Mouse (Mus musculus): Measurements from ENCODE around the gene Hist1h2ae. TPM values are rescaled to one million over a fixed set of nuclear protein-coding genes. Genes with fewer than 3 reads are reported as not detected.
A peak's percentile ranks its signal among the peaks of the same experiment; 100 is the strongest.
"Not testable (repeated sequence)": the region's sequence is repeated elsewhere in the genome, so short reads cannot be mapped to it uniquely, and the experiment has no call there.

Hist1h2ae gene
- polyA plus RNA-seq, 1 experiment from 2014 or later: 76.3 TPM

GRCm38 (mm10) chr13:23572218-23573033 is 1.4 kb upstream of the Hist1h2ae start:
- DNase-seq (ENCODE audit: low spot score, missing footprints) (peak; percentile 92), ATAC-seq (ENCODE audit: low FRiP score) (no peak)
- peak overlapping the region; percentile 75 for H3K9ac ChIP-seq (ENCODE audit: low read length)
- H3K4me3 ChIP-seq (ENCODE audit: low read depth, low read length): peak overlapping the region; percentile 43
- H3K4me1 ChIP-seq (ENCODE audit: control insufficient read depth, insufficient read depth, low read length): peaks cover 15% of the 10 kb centered on the region
- peak overlapping the region; percentile 63 for H3K4me2 ChIP-seq
- H3K27me3 ChIP-seq (ENCODE audit: control insufficient read depth, insufficient read depth, low read length): no peaks in the 10 kb centered on the region
- WGBS: 42% methylated on average over 2 of the region's 2 CpGs
- H3K27ac ChIP-seq (ENCODE audit: low read depth, low read length): peak overlapping the region; percentile 93
- H3K36me3 ChIP-seq (ENCODE audit: control insufficient read depth, insufficient read depth, low read length): no peaks in the 10 kb centered on the region
- H3K9me3 ChIP-seq (ENCODE audit: control insufficient read depth, low read length): no peaks in the 10 kb centered on the region

DNA sequence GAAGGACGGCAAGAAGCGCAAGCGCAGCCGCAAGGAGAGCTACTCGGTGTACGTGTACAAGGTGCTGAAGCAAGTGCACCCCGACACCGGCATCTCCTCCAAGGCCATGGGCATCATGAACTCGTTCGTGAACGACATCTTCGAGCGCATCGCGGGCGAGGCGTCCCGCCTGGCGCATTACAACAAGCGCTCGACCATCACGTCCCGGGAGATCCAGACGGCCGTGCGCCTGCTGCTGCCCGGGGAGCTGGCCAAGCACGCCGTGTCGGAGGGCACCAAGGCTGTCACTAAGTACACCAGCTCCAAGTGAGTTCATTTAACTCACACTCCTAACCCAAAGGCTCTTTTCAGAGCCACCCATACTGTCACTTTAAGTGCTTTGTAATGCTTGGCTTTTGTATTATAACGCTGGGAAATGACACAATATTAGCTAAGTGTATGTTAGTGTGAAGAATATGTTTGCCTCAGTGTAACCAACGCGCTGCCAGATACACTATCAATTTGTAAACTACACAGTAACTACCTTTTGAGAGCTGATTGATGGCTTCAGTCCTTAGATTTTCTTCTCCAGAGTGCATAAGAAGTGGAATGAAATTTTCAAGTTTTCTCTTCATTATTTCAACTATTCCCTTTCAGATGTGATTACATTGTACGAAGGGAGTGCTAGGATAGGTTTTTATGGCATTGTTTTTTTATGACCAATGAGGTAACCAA is 641 bp upstream of the Hist1h2ae start:
- Histone ChIP-seq H3K27ac (ENCODE audit: low read depth, low read length) (peak overlapping the region; percentile 93), H3K4me2 (peak overlapping the region; percentile 63), H3K9ac (ENCODE audit: low read length) (peak overlapping the region; percentile 75), H3K4me3 (ENCODE audit: low read depth, low read length) (peak overlapping the region; percentile 43)
- H3K9me3 ChIP-seq (ENCODE audit: control insufficient read depth, low read length); H3K4me1 ChIP-seq (ENCODE audit: control insufficient read depth, insufficient read depth, low read length); ATAC-seq (ENCODE audit: low FRiP score); H3K36me3 ChIP-seq (ENCODE audit: control insufficient read depth, insufficient read depth, low read length); H3K27me3 ChIP-seq (ENCODE audit: control insufficient read depth, insufficient read depth, low read length): not testable (repeated sequence)
- peak; percentile 91 for DNase-seq (ENCODE audit: low spot score, missing footprints)
- WGBS: under 1% methylated on average over 11 of the region's 34 CpGs

- 4% methylated on average over 19 of the region's 41 CpGs for WGBS
- peak overlapping the region; percentile 42 for H3K4me2 ChIP-seq
- ATAC-seq (ENCODE audit: low FRiP score): not testable (repeated sequence)
Measured at GRCm38 (mm10) chr13:23570261-23571021, 579 bp downstream of the Hist1h2ae start.

GRCm38 (mm10) chr13:23564482-23564881 is 6.5 kb downstream of the Hist1h2ae start:
- Histone ChIP-seq H3K27ac (ENCODE audit: low read depth, low read length) (0 out of 2 replicates have a peak overlapping the region, but pooled peaks have one; percentile 96), H3K9me3 (ENCODE audit: control insufficient read depth, low read length) (no peaks in the 10 kb centered on the region), H3K4me2 (no peak overlapping the region), H3K9ac (ENCODE audit: low read length) (no peak overlapping the region), H3K36me3 (ENCODE audit: control insufficient read depth, insufficient read depth, low read length) (no peaks in the 10 kb centered on the region), H3K27me3 (ENCODE audit: control insufficient read depth, insufficient read depth, low read length) (no peaks in the 10 kb centered on the region), H3K4me1 (ENCODE audit: control insufficient read depth, insufficient read depth, low read length) (no peaks in the 10 kb centered on the region; the same call in 1 of the 2 replicates), H3K4me3 (ENCODE audit: low read depth, low read length) (no peak overlapping the region)
- no peak for DNase-seq (ENCODE audit: low spot score, missing footprints)
- ATAC-seq (ENCODE audit: low FRiP score): no peak
- 87% methylated on average over 2 of the region's 2 CpGs for WGBS

More at GRCm38 (mm10) chr13:23570261-23571021, 579 bp downstream of the Hist1h2ae start:
- H3K36me3 ChIP-seq (ENCODE audit: control insufficient read depth, insufficient read depth, low read length); H3K27me3 ChIP-seq (ENCODE audit: control insufficient read depth, insufficient read depth, low read length); H3K4me1 ChIP-seq (ENCODE audit: control insufficient read depth, insufficient read depth, low read length); H3K9me3 ChIP-seq (ENCODE audit: control insufficient read depth, low read length): not testable (repeated sequence)
- Histone ChIP-seq H3K9ac (ENCODE audit: low read length) (peak overlapping the region; percentile 57; the same call in 1 of the 2 replicates), H3K4me3 (ENCODE audit: low read depth, low read length) (peak overlapping the region; percentile 43), H3K27ac (ENCODE audit: low read depth, low read length) (peak overlapping the region; percentile 93)
- peak; percentile 94 for DNase-seq (ENCODE audit: low spot score, missing footprints)

DNA sequence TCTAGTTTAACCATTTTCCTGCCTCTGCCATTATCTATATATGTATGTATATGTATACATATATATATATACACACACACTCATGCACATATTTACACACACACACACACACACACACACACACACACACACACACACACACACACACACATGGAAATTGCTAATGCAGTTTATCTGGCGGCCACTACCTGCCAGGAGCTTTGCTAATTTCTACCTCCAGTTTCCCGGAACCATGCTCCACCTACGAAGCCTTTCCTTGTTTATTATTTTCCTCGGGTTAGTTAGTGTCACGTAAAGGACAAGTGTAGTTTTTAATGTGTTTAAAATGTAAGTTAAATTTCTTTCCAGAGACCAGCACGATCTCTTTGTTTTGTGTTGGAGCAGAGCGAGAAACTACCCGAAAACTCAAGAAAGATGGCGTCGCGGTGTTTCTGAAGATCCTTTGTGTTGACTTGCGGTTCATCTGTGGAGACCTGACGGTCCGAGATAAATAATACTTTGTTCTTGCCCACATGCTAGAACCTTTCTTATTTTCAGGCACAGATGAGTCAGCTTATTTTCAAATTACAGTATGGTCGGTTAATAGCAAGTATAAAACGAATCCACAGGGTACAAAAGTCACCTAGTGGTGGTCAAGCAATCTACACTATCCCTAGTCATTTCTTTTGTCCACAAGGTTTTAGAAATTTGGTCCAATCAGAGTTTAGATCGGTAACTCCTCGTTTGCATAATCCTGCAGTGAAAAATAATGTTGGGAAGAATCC is 8.1 kb downstream of the Hist1h2ae start:
- ATAC-seq (ENCODE audit: low FRiP score) (peak; percentile 65), DNase-seq (ENCODE audit: low spot score, missing footprints) (peak; percentile 96)
- Histone ChIP-seq H3K4me3 (ENCODE audit: low read depth, low read length) (peak overlapping the region; percentile 35), H3K9ac (ENCODE audit: low read length) (peak overlapping the region; percentile 86), H3K36me3 (ENCODE audit: control insufficient read depth, insufficient read depth, low read length) (no peaks in the 10 kb centered on the region), H3K4me2 (peak overlapping the region; percentile 71), H3K27ac (ENCODE audit: low read depth, low read length) (peak overlapping the region; percentile 96), H3K4me1 (ENCODE audit: control insufficient read depth, insufficient read depth, low read length) (no peaks in the 10 kb centered on the region), H3K27me3 (ENCODE audit: control insufficient read depth, insufficient read depth, low read length) (no peaks in the 10 kb centered on the region), H3K9me3 (ENCODE audit: control insufficient read depth, low read length) (no peaks in the 10 kb centered on the region)
- WGBS: 4% methylated on average over 18 of the region's 18 CpGs

DNA sequence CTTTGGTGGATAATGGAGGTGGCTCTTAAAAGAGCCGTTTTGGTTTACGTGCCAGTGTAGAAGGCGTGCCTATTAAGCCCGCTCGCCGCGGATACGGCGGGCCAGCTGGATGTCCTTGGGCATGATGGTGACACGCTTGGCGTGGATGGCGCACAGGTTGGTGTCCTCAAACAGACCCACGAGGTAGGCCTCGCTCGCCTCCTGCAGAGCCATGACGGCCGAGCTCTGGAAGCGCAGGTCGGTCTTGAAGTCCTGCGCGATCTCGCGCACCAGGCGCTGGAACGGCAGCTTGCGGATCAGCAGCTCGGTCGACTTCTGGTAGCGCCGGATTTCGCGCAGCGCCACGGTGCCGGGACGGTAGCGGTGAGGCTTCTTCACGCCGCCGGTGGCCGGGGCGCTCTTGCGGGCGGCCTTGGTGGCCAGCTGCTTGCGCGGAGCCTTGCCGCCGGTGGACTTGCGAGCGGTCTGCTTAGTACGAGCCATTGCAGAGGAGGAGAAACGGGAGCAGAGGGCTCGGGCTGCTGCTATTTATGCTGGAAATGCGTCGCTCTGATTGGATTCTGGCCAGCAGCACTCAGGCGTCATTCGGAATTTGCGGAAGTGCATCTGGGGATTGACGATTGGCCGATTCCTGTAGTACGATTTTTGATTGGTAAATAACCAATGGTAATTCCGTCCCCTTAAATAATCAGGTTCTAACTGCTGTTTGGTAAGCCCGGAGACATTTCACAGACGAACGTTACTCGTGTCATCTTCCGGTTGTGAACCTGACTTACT is 8.9 kb downstream of the Hist1h2ae start, which contains the start of gene Hist1h3e:
Gene Hist1h3e, minus strand, starts transcription at position 487 of the 777 bp plus-strand sequence.
- not testable (repeated sequence) for H3K36me3 ChIP-seq (ENCODE audit: control insufficient read depth, insufficient read depth, low read length); H3K9me3 ChIP-seq (ENCODE audit: control insufficient read depth, low read length); H3K4me1 ChIP-seq (ENCODE audit: control insufficient read depth, insufficient read depth, low read length); H3K27me3 ChIP-seq (ENCODE audit: control insufficient read depth, insufficient read depth, low read length)
- ATAC-seq (ENCODE audit: low FRiP score) (peak; percentile 98), DNase-seq (ENCODE audit: low spot score, missing footprints) (peak; percentile 99)
- peak within 1 kb of the TSS; percentile 96 for H3K27ac ChIP-seq (ENCODE audit: low read depth, low read length)
- peak within 1 kb of the TSS; percentile 35 for H3K4me3 ChIP-seq (ENCODE audit: low read depth, low read length)
- H3K9ac ChIP-seq (ENCODE audit: low read length): peak within 1 kb of the TSS; percentile 86
- H3K4me2 ChIP-seq: peak within 1 kb of the TSS; percentile 71
- WGBS: 0% methylated on average over 46 of the region's 67 CpGs

DNA sequence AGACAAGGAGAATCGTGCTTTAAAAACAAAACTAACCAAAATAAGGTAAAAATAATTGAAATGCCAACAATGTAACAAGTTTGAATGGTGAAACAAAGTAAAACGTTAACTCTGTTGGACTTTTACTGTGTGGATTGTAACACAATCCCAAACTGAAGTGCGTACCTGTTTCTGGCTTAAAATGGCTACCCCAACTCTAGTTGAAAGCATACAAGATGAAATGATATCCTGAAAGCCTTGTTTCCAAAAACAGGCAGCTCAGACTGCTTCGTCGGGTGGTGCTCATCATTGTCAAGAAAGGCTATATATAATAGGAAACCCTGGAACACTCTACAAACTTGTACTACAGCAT is 9.5 kb downstream of the Hist1h2ae start:
- H3K9me3 ChIP-seq (ENCODE audit: control insufficient read depth, low read length); H3K27me3 ChIP-seq (ENCODE audit: control insufficient read depth, insufficient read depth, low read length); H3K36me3 ChIP-seq (ENCODE audit: control insufficient read depth, insufficient read depth, low read length); H3K4me1 ChIP-seq (ENCODE audit: control insufficient read depth, insufficient read depth, low read length); DNase-seq (ENCODE audit: low spot score, missing footprints); ATAC-seq (ENCODE audit: low FRiP score): not testable (repeated sequence)
- peak overlapping the region; percentile 35 for H3K4me3 ChIP-seq (ENCODE audit: low read depth, low read length)
- H3K4me2 ChIP-seq: peak overlapping the region; percentile 71
- WGBS: 0% methylated on average over 2 of the region's 5 CpGs
- H3K27ac ChIP-seq (ENCODE audit: low read depth, low read length): peak overlapping the region; percentile 96; the same call in 1 of the 2 replicates
- peak overlapping the region; percentile 86; the same call in 1 of the 2 replicates for H3K9ac ChIP-seq (ENCODE audit: low read length)

GRCm38 (mm10) chr13:23560699-23561098 is 10.3 kb downstream of the Hist1h2ae start:
- peak; percentile 90 for DNase-seq (ENCODE audit: low spot score, missing footprints)
- not testable (repeated sequence) for H3K9ac ChIP-seq (ENCODE audit: low read length); H3K4me2 ChIP-seq; ATAC-seq (ENCODE audit: low FRiP score); H3K4me1 ChIP-seq (ENCODE audit: control insufficient read depth, insufficient read depth, low read length); H3K4me3 ChIP-seq (ENCODE audit: low read depth, low read length); H3K27me3 ChIP-seq (ENCODE audit: control insufficient read depth, insufficient read depth, low read length); H3K9me3 ChIP-seq (ENCODE audit: control insufficient read depth, low read length); H3K36me3 ChIP-seq (ENCODE audit: control insufficient read depth, insufficient read depth, low read length)
- 26% methylated on average over 2 of the region's 2 CpGs for WGBS
- peak overlapping the region; percentile 20; the same call in 1 of the 2 replicates for H3K27ac ChIP-seq (ENCODE audit: low read depth, low read length)

Measured in midbrain, embryonic 11.5 days (tissue).